Mouse (Mus musculus) C2C12 (cell line): ENCODE results near the gene Hmgcs1. TPM values are rescaled to one million over a fixed set of nuclear protein-coding genes. Genes with fewer than 3 reads are reported as not detected.

Experiments
- H3K27me3 ChIP-seq: one replicate; pipeline ENCODE4 v1.6.1; 2011; ENCODE audit not compliant: control insufficient read depth, insufficient read depth, insufficient read length
- H3K36me3 ChIP-seq: one replicate; pipeline ENCODE4 v1.6.1; 2011; ENCODE audit not compliant: control insufficient read depth, insufficient read depth
- H3K4me3 ChIP-seq: one replicate; pipeline ENCODE4 v1.5.1; 2011; ENCODE audit warnings: mild to moderate bottlenecking, control low read depth; ENCODE audit not compliant: poor library complexity, insufficient read depth, severe bottlenecking
- H3K79me2 ChIP-seq: one replicate; pipeline ENCODE4 v1.6.1; 2011; ENCODE audit not compliant: control insufficient read depth, insufficient read depth
- H3K79me3 ChIP-seq: one replicate; pipeline ENCODE4 v1.6.1; 2011; ENCODE audit warnings: low read depth, control low read depth
- H3ac ChIP-seq: one replicate; pipeline ENCODE3; 2011; ENCODE audit warnings: low read depth; ENCODE audit not compliant: control insufficient read depth, insufficient read length
- CEBPB ChIP-seq: IDR thresholded peaks from one replicate; pipeline ENCODE4 v1.6.1; 2011; ENCODE audit warnings: low read depth, mild to moderate bottlenecking, control low read depth, moderate library complexity
- CTCF ChIP-seq: IDR thresholded peaks from one replicate; pipeline ENCODE4 v1.5.1; 2011; ENCODE audit not compliant: control insufficient read depth, insufficient read depth, insufficient read length
- FOSL1 ChIP-seq: IDR thresholded peaks from one replicate; pipeline ENCODE4 v1.8.0; 2011; ENCODE audit warnings: mild to moderate bottlenecking, low read length; ENCODE audit not compliant: poor library complexity, insufficient read depth, severe bottlenecking
- MAX ChIP-seq: IDR thresholded peaks from one replicate; pipeline ENCODE4 v1.6.1; 2011; ENCODE audit warnings: mild to moderate bottlenecking, control low read depth
- MYOD1 ChIP-seq: IDR thresholded peaks from one replicate; pipeline ENCODE4 v1.6.1; 2011; ENCODE audit warnings: low read depth; ENCODE audit not compliant: control insufficient read depth, insufficient read length
- MYOG ChIP-seq: IDR thresholded peaks from one replicate; pipeline ENCODE4 v1.6.1; 2011; ENCODE audit not compliant: control insufficient read depth, insufficient read length; ENCODE audit errors: extremely low read depth
- USF1 ChIP-seq: IDR thresholded peaks from one replicate; pipeline ENCODE4 v1.6.1; 2011; ENCODE audit warnings: low read depth, mild to moderate bottlenecking, control low read depth, moderate library complexity
- polyA plus RNA-seq: library from polyadenylated mRNA; unstranded; fragments of >200 nt; fragmentation: generic; extraction: Trizol; gene quantifications from one replicate; pipeline ENCODE4 v1.2.1, GENCODE M21; 2012; ENCODE audit warnings: missing spikeins

The Hmgcs1 gene
- polyA plus RNA-seq, 1 experiment = 45.6 TPM

DNA sequence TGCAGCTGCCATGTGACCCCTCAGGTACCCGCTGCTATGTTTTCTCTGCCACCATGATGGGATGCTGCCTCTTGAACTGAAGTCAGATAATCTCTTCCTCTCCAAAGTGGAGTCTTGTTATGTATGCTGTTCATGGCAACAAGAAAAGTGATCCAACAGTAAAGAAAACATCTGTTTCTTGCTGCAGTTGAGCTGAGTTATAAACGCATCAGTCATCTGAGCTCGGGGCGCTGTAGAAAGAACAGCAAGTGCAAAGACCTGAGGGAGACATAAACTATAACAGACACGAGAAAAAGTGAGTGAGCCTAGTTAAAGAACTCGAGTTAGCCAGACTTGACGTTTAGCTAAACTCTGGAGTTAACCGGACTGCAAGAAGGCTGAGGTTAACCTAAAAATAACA lies 11.4 kb upstream of the Hmgcs1 start:
- H3K27me3 ChIP-seq = no peaks in the 10 kb centered on the region
- H3K4me3 ChIP-seq = no peak overlapping the region
- no peak overlapping the region for H3ac ChIP-seq
- H3K79me3 ChIP-seq = no peaks in the 10 kb centered on the region
- no peaks in the 10 kb centered on the region for H3K79me2 ChIP-seq
- H3K36me3 ChIP-seq = no peaks in the 10 kb centered on the region
- TF ChIP-seq FOSL1 (no peak), CTCF (no peak), USF1 (no peak), CEBPB (no peak), MAX (no peak), MYOD1 (no peak), MYOG (no peak)

DNA sequence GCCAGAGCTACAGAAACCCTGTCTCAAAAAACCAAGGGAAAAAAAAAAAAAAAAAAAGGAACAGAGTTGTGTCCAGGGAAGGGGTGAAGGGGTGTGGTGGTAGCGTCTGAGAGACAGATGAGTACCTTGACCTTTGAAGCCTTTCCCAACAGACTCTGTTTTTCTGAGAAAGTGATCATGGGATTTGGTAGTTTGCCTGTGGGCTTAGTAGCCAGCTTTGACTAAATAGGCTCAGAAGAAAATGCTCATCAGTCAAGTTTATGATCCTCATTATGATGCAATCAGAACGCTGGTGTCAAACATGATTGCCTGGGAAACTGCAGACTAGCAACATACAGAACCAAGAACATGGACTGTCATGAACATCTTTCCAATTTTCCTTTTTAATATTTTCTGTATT lies 10.5 kb upstream of the Hmgcs1 start:
- no peaks in the 10 kb centered on the region for H3K27me3 ChIP-seq
- TF ChIP-seq CTCF (no peak), MYOG (no peak)

DNA sequence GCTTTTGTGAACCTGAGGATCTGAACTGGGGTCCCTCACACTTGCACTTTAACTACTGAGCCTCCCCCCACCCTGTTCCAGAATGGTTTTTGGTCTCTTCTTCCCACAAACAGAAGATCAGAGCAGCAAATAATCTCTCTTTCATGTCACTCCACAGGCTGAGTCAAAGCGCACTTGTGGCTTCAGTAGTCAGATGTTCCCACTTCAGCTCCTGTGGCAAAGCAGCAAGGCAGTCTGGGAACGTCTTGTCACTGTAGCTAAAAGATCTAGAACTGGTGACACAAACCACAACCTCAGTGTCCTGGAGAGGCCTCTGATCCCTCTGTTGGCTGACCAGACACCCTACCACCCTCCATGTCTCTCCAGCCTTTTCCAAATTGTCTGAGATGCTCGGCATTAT lies 9.0 kb upstream of the Hmgcs1 start:
- no peaks in the 10 kb centered on the region for H3K36me3 ChIP-seq
- no peaks in the 10 kb centered on the region for H3K79me2 ChIP-seq
- no peak for TF ChIP-seq CEBPB
- no peak for TF ChIP-seq CTCF
- TF ChIP-seq MYOD1 = no peak
- no peak for TF ChIP-seq MYOG
- no peak for TF ChIP-seq FOSL1
- no peak for TF ChIP-seq MAX
- TF ChIP-seq USF1 = no peak
- H3K79me3 ChIP-seq = no peaks in the 10 kb centered on the region
- H3K4me3 ChIP-seq = no peak overlapping the region
- no peaks in the 10 kb centered on the region for H3K27me3 ChIP-seq
- H3ac ChIP-seq = no peak overlapping the region

More for the DNA sequence above, 10.5 kb upstream of the Hmgcs1 start:
- no peaks in the 10 kb centered on the region for H3K36me3 ChIP-seq
- no peaks in the 10 kb centered on the region for H3K79me2 ChIP-seq
- H3K79me3 ChIP-seq = no peaks in the 10 kb centered on the region
- no peak overlapping the region for H3K4me3 ChIP-seq
- no peak overlapping the region for H3ac ChIP-seq

DNA sequence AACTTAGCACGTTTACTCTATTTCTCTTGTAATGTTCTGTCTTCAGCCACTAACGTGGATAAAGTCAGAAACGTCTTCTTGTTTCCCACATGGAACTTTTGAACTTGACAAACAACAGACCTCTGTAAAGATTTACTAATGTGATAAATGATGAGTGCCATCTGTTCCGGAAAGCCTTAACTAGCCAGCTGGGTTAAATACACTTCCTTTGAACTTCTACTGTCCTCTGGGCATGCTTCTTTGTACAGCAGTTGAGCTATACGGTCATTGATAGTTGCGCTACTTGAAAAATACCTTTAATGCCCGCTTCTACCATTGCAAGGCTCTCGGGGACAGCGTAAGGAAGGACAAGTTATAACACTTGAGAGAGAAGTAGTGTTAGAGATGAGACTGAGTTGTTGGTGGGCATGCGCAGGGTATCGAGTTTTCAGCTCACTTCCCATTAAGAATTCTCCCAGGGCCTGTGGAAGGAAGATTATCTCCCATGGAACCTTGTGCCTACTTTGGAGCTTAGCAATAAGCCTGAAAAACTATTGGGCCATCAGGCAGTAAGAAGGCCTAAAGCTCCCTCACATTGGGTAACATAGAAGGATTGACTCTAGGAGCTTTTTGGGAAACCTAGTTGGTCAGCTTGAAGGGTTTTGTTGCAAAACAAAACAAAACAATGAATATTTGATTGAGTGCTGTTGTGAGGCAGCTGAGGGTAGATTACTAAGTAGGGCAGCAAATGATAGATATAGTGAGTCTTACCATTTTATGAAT lies 5.6 kb upstream of the Hmgcs1 start:
- H3K27me3 ChIP-seq = no peaks in the 10 kb centered on the region
- H3ac ChIP-seq = no peak overlapping the region
- no peaks in the 10 kb centered on the region for H3K36me3 ChIP-seq
- H3K79me2 ChIP-seq = no peaks in the 10 kb centered on the region
- H3K79me3 ChIP-seq = no peaks in the 10 kb centered on the region
- TF ChIP-seq MYOG = no peak
- TF ChIP-seq CTCF = no peak
- no peak for TF ChIP-seq FOSL1
- TF ChIP-seq MYOD1 = no peak
- TF ChIP-seq MAX = no peak
- no peak for TF ChIP-seq USF1
- TF ChIP-seq CEBPB = no peak
- no peak overlapping the region for H3K4me3 ChIP-seq

DNA sequence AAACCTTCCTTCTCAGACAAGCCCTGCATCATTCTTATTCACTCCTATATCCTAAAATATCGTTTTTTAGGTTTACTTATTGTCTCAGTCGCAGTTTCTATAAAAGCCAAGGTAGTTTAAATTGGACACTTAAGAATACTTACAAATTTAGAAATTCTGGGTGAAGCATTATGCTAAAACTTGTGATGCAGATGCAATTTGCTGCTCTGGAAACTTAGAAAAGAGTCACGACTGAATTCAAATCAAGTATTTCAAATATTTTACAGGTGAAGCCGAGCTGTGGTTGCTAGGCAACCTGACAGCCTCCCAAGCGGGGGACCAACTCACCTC lies 505 bp upstream of the Hmgcs1 start:
- Histone ChIP-seq H3K79me3 (peaks cover 40% of the 10 kb centered on the region), H3K4me3 (no peak overlapping the region), H3K36me3 (peaks cover 20% of the 10 kb centered on the region), H3K27me3 (no peaks in the 10 kb centered on the region), H3K79me2 (peaks cover 44% of the 10 kb centered on the region), H3ac (no peak overlapping the region)
- no peak for TF ChIP-seq MYOD1
- TF ChIP-seq CTCF = no peak
- TF ChIP-seq USF1 = no peak
- TF ChIP-seq MAX = no peak
- no peak for TF ChIP-seq CEBPB
- TF ChIP-seq MYOG = no peak
- TF ChIP-seq FOSL1 = no peak
